Mouse (Mus musculus) stomach, embryonic 16.5 days (tissue): ENCODE measurements around the gene Setd1a. TPM values are rescaled to one million over a fixed set of nuclear protein-coding genes. Genes with fewer than 3 reads are reported as not detected.
"Not testable (repeated sequence)": the region's sequence is repeated elsewhere in the genome, so short reads cannot be mapped to it uniquely, and the experiment has no call there.

Experiments
- ATAC-seq: fragments of 200-750 bp; cut with Nextera tagmentation; 2 replicates; pipeline ENCODE4 v1.8.0; 2017; ENCODE audit warnings: moderate number of reproducible peaks, moderate TSS enrichment; ENCODE audit not compliant: insufficient read depth, low FRiP score
- H3K27ac ChIP-seq: fragments of 300-500 bp; sonication (generic); 2 replicates; pipeline ENCODE4 v1.5.1; 2014; ENCODE audit warnings: low read length
- H3K27me3 ChIP-seq: fragments of 300-500 bp; sonication (generic); 2 replicates; pipeline ENCODE4 v1.6.1; 2014; ENCODE audit warnings: low read length, control low read depth, mixed read lengths; ENCODE audit not compliant: control insufficient read depth, insufficient read depth
- H3K36me3 ChIP-seq: fragments of 300-500 bp; sonication (generic); 2 replicates; pipeline ENCODE4 v1.6.1; 2014; ENCODE audit warnings: low read length; ENCODE audit not compliant: control insufficient read depth, insufficient read depth
- H3K4me1 ChIP-seq: fragments of 300-500 bp; sonication (generic); 2 replicates; pipeline ENCODE4 v1.6.1; 2014; ENCODE audit warnings: low read length, control low read depth, mixed read lengths; ENCODE audit not compliant: control insufficient read depth, insufficient read depth
- H3K4me2 ChIP-seq: fragments of 300-500 bp; sonication (generic); 2 replicates; pipeline ENCODE4 v1.6.1; 2014; ENCODE audit warnings: low read depth, low read length, mixed read lengths
- H3K4me3 ChIP-seq: fragments of 300-500 bp; sonication (generic); replicated peaks from 2 replicates; pipeline ENCODE4 v1.5.1; 2014; ENCODE audit warnings: mild to moderate bottlenecking, low read length
- H3K9ac ChIP-seq: fragments of 300-500 bp; sonication (generic); 2 replicates; pipeline ENCODE4 v1.6.1; 2014; ENCODE audit warnings: low read length
- H3K9me3 ChIP-seq: fragments of 300-500 bp; sonication (generic); replicated peaks from 2 replicates; pipeline ENCODE4 v1.6.1; 2016; ENCODE audit warnings: low read length, control low read depth; ENCODE audit not compliant: control insufficient read depth
- WGBS: fragments of 180-500 bp; shearing (Covaris S2); extraction: QIAGEN DNeasy Blood & Tissue Kit; methylation state at CpG from one replicate; pipeline ENCODE4 v1.1.7; 2014; 5-methylcytosine and 5-hydroxymethylcytosine counted together
- polyA plus RNA-seq: library from polyadenylated mRNA; unstranded; fragments of >200 nt; fragmentation: Nextera tagmentation; extraction: Ambion mirVana; gene quantifications from 2 replicates; pipeline ENCODE4 v1.2.1, GENCODE M21; 2015

Setd1a gene
- polyA plus RNA-seq, 1 experiment from 2014 or later, result 16.4 TPM

DNA sequence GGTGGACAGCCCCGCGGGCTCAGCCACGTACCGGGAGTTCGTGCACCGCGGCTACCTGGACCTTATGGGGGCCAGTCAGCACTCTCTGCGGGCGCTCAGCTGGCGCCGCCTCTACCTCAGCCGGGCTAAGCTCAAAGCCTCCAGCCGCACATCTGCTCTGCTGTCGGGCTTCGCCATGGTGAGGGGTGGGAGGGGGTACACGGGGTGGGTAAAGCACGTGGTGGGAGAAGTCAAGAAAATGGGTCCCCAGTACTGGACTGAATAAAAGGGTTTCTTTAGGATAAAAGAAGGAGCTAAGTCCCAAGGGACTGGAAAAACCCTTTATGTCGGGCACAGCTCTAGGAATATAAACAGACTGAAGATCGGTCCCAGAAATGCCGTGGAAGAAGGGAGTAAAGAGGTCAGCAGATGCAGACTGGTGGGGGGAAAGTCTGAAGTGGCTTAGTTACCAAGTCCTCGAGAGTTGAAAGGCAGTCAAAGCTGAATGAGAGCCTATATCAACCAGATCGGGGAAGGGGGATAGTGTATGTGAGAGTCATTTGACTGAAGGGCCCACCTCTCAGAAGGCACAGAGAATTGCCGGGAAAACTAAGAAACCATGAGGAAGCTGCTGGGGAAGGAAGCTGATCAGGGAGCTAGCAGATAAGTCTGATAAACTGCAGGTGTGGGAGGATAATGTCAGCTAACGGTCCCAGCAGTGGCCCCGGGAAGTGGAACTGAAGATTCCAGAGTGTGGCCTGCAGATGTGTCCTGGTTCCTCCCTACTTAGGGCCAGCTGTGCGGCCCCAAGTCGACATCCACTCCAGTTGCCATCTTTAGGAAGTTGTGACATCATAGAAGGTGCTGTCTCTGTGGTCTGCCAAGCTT is 6.2 kb upstream of the Setd1a start:
- no peaks in the 10 kb centered on the region for H3K9me3 ChIP-seq
- H3K4me3 ChIP-seq, result peak overlapping the region; percentile 72
- no peaks in the 10 kb centered on the region for H3K27me3 ChIP-seq
- peak overlapping the region; percentile 94 for H3K4me2 ChIP-seq
- ATAC-seq, result peak; percentile 10
- peaks cover 11% of the 10 kb centered on the region for H3K4me1 ChIP-seq
- WGBS, result 2% methylated on average over 27 of the region's 27 CpGs
- H3K27ac ChIP-seq, result peak overlapping the region; percentile 94
- H3K9ac ChIP-seq, result peak overlapping the region; percentile 92
- H3K36me3 ChIP-seq, result 0 out of 2 replicates have a peak, but pooled peaks cover 4% of the 10 kb centered on the region

DNA sequence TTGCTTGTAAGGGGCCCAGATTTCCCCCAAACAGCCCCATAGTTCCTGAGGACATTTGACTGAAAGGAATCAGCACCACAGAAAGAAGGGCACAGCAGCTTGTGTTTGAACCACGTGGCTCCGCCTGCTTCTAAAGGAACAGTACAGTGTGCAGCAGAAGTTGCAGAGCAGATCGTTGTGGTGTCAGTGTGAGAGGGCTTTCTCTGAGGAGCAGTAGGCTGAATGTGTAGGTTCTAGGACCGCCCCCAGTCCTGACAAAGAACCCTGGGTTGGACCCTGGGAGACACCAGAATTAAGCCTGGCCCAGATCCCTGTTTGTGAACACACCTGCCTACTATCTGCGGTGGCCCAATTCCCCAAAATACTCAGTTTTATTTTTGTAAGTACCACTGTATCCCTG is 5.2 kb upstream of the Setd1a start:
- 60% methylated on average over 5 of the region's 5 CpGs for WGBS
- peak overlapping the region; percentile 94; the same call in 1 of the 2 replicates for H3K27ac ChIP-seq
- H3K27me3 ChIP-seq, result no peaks in the 10 kb centered on the region
- no peak for ATAC-seq
- no peak overlapping the region for H3K4me3 ChIP-seq
- H3K9ac ChIP-seq, result no peak overlapping the region; the same call in 1 of the 2 replicates
- H3K9me3 ChIP-seq, result no peaks in the 10 kb centered on the region
- no peaks in the 10 kb centered on the region for H3K36me3 ChIP-seq
- peak overlapping the region; percentile 94 for H3K4me2 ChIP-seq
- peaks cover 14% of the 10 kb centered on the region for H3K4me1 ChIP-seq

DNA sequence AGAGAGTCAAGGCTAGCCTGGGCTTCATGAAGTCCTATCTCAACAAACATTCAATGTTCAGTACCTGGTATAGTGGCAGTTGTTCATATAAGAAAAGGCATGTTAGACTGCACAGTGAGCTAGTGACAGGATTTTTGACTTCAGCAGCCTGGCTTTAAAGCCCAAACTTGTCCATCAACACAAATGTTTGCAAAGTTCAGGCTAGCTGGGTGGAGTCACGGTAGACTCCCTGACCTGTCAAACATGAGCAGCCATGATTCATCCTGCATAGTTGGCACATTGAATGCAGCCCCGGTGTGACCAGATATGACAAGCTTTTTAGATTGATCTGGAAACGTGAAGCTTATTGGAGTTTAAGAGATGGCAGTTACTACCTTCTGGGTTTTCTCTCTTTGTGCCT is 4.4 kb upstream of the Setd1a start:
- Histone ChIP-seq H3K27ac (peak overlapping the region; percentile 41; the same call in 1 of the 2 replicates), H3K4me1 (peaks cover 14% of the 10 kb centered on the region), H3K27me3 (no peaks in the 10 kb centered on the region), H3K4me2 (no peak overlapping the region), H3K9me3 (no peaks in the 10 kb centered on the region), H3K9ac (no peak overlapping the region), H3K36me3 (no peaks in the 10 kb centered on the region), H3K4me3 (no peak overlapping the region)
- 46% methylated on average over 3 of the region's 3 CpGs for WGBS
- ATAC-seq, result no peak

DNA sequence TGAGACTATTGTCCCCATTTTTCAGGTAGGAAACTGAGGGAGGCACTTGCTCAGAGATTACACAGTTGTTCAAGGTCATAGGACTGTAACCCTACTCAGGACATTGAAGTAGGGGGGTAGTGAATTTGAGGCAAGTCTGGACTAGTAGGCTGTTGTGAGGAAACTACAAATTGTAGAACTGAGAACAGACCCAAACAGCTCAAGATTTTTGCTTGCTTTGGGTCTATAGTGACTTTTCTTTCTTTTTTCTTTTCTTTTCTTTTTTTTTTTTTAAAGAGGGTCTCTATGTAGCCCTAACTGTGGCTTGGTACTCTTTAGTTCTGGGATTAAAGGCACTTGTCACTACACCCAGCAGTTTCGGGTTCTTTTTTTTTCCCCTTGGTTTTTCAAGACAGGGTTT is 3.9 kb upstream of the Setd1a start:
- Histone ChIP-seq H3K4me2 (no peak overlapping the region), H3K4me1 (peaks cover 14% of the 10 kb centered on the region), H3K27me3 (no peaks in the 10 kb centered on the region), H3K9ac (no peak overlapping the region), H3K36me3 (no peaks in the 10 kb centered on the region), H3K27ac (peak overlapping the region; percentile 41; the same call in 1 of the 2 replicates), H3K4me3 (no peak overlapping the region), H3K9me3 (no peaks in the 10 kb centered on the region)
- 89% methylated on average over 1 of the region's 1 CpGs for WGBS
- no peak for ATAC-seq

DNA sequence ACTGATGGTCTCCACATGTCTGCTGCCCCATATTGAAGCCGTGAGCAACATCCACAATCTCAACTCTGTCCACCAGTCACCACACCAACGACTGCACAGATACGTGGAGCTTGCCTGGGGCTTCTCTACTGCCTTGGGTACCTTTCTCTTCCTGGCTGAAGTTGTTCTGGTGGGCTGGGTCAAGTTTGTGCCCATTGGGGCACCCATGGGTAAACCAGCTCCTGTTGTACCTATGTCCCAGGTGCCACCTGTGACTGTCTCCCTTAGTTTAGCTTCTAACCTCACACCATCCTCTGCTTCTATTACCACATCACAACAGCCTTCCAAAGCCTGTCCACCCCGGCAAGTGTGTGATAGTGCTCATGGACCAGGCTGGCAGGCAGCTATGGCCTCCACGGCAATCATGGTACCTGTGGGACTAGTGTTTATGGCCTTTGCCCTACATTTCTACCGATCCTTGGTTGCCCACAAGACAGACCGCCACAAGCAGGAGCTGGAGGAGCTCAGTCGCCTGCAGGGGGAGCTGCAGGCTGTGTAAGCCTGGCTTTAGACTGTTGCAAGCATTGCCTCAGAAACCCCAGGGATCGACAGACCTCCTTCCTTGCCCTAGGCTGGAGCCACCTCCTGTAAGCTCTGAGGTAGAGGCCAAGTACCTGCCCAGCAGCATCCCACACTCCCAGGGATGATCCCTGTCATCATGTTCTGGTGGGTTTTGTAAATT is 2.6 kb upstream of the Setd1a start:
- Histone ChIP-seq H3K4me1 (peaks cover 23% of the 10 kb centered on the region), H3K36me3 (no peaks in the 10 kb centered on the region), H3K4me3 (no peak overlapping the region), H3K9ac (no peak overlapping the region), H3K27ac (no peak overlapping the region), H3K9me3 (no peaks in the 10 kb centered on the region), H3K27me3 (no peaks in the 10 kb centered on the region), H3K4me2 (no peak overlapping the region)
- WGBS, result 36% methylated on average over 9 of the region's 9 CpGs
- no peak for ATAC-seq

DNA sequence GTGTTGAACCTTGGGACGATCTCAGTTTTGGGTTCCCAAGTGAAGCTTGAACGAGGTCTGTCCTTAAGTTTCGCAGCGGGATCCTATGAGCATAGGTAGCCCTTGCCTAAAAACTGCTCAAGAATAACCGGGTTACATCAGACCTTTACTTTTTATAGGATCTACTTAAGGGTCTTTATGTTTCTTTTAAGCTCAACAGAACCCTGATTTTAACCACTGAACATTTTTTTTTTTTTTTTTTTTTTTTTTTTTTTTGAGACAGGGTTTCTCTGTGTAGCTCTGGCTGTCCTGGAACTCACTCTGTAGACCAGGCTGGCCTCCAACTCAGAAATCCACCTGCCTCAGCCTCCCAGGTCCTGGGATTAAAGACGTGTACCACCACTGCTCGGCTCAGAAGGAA is 633 bp upstream of the Setd1a start:
- peak overlapping the region; percentile 92 for H3K9ac ChIP-seq
- not testable (repeated sequence) for H3K36me3 ChIP-seq, H3K27me3 ChIP-seq, ATAC-seq, H3K9me3 ChIP-seq
- H3K4me3 ChIP-seq, result peak overlapping the region; percentile 86
- H3K4me2 ChIP-seq, result peak overlapping the region; percentile 70
- 74% methylated on average over 7 of the region's 7 CpGs for WGBS
- H3K27ac ChIP-seq, result peak overlapping the region; percentile 100
- peaks cover 18% of the 10 kb centered on the region for H3K4me1 ChIP-seq

DNA sequence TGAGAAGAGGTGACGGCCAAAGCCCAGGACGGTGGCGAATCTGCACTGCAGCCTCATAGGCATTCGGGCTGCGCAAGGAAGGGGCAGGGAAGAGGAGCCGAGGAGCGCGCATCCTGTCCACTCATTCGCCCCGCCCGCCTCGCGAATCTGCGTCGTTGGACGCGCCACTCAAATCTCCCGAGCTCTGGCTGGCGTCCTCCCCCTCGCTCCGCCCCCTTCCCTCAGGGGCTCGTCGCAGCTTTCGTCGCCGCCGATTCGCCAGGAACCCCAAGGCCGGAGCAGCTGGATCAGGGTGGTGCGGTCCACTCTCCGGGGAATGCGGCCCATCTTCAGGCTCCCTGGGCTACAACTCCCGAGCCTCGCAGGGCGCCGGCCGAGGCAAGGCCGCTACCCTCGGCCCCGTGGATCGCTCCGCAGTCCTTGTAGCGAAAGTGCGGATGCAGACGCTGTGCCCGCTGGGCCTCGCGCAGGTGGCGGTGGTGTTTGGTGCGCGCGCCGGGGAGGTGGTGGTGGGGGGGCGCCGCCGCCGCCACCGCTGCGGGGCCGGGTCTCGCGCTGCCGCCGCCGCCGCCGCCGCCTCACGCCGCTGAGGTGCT is 506 bp downstream of the Setd1a start:
- H3K9me3 ChIP-seq, result no peaks in the 10 kb centered on the region
- H3K36me3 ChIP-seq, result no peaks in the 10 kb centered on the region
- H3K9ac ChIP-seq, result peak overlapping the region; percentile 92
- peak overlapping the region; percentile 100 for H3K27ac ChIP-seq
- H3K4me3 ChIP-seq, result peak overlapping the region; percentile 86
- peak; percentile 91 for ATAC-seq
- H3K4me1 ChIP-seq, result peaks cover 12% of the 10 kb centered on the region
- peak overlapping the region; percentile 70 for H3K4me2 ChIP-seq
- WGBS, result under 1% methylated on average over 60 of the region's 70 CpGs
- no peaks in the 10 kb centered on the region for H3K27me3 ChIP-seq

DNA sequence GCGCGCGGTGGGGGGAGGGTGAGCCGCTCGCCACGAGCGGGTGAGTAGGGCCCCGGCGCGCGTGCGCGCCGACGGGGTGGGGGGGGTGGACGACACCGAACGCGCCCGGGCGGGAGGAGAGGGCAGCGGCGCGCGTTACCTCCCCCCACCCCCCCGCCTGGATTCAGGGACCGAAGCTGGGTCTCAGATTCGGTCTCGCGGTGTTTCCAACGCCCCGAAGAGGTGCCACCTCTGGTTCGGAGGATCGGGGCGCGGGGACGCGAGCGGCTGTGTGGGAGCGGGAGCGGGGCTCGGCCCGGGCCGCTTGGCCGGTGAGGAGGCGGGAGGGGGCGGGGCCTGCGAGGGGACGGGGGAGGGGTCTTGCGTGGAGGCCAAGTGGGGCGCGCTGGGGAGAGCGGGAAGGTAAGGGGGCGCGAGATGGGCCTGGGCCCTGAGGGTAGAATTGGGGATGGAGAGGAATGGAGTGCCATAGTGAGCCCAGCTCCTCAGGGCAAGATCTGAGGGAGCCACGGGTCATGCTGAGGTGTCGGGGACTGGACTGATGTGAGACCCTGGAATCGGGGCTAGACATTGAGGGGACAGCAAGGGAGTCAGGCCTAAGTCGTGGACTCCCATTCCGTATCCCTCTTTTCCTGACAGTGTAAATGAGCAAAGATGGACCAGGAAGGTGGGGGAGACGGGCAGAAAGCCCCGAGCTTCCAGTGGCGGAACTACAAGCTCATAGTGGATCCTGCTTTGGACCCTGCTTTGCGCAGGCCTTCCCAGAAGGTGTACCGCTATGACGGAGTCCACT is 1.2 kb downstream of the Setd1a start:
- WGBS, result 2% methylated on average over 65 of the region's 66 CpGs

More for the DNA sequence above, 1.2 kb downstream of the Setd1a start:
- H3K36me3 ChIP-seq, result peaks cover 3% of the 10 kb centered on the region; the same call in 1 of the 2 replicates
- H3K4me2 ChIP-seq, result peak overlapping the region; percentile 92
- peak; percentile 66 for ATAC-seq
- no peaks in the 10 kb centered on the region for H3K27me3 ChIP-seq
- H3K9me3 ChIP-seq, result no peaks in the 10 kb centered on the region
- H3K27ac ChIP-seq, result peak overlapping the region; percentile 100
- H3K9ac ChIP-seq, result peak overlapping the region; percentile 92
- H3K4me1 ChIP-seq, result peaks cover 12% of the 10 kb centered on the region
- H3K4me3 ChIP-seq, result peak overlapping the region; percentile 86
